Mouse (Mus musculus) limb, embryonic 14.5 days (tissue): ENCODE measurements around the gene Rpap2. TPM values are rescaled to one million over a fixed set of nuclear protein-coding genes. Genes with fewer than 3 reads are reported as not detected.

Source experiments
- ATAC-seq: fragments of 200-750 bp; cut with Nextera tagmentation; 2 replicates; pipeline ENCODE4 v1.8.0; 2017; ENCODE audit warnings: low read depth, moderate number of reproducible peaks, moderate TSS enrichment; ENCODE audit not compliant: low FRiP score
- DNase-seq: peaks from one replicate; pipeline ENCODE4 v3.0.0-alpha.2; 2015; ENCODE audit warnings: low spot score
- H3K27ac ChIP-seq: fragments of 300-500 bp; sonication (generic); replicated peaks from 2 replicates; pipeline ENCODE4 v1.5.1; 2014; ENCODE audit warnings: low read depth, mild to moderate bottlenecking, low read length, moderate library complexity, mixed read lengths
- H3K27me3 ChIP-seq: fragments of 300-500 bp; sonication (generic); 2 replicates; pipeline ENCODE4 v1.6.1; 2014; ENCODE audit warnings: low read length, mixed read lengths; ENCODE audit not compliant: control insufficient read depth, insufficient read depth
- H3K36me3 ChIP-seq: fragments of 300-500 bp; sonication (generic); 2 replicates; pipeline ENCODE4 v1.6.1; 2014; ENCODE audit warnings: mild to moderate bottlenecking, low read length, moderate library complexity, mixed read lengths; ENCODE audit not compliant: control insufficient read depth, insufficient read depth
- H3K4me1 ChIP-seq: fragments of 300-500 bp; sonication (generic); 2 replicates; pipeline ENCODE4 v1.6.1; 2014; ENCODE audit warnings: antibody characterized with exemption, low read length, mixed read lengths; ENCODE audit not compliant: control insufficient read depth, insufficient read depth
- H3K4me2 ChIP-seq: fragments of 300-500 bp; sonication (generic); replicated peaks from 2 replicates; pipeline ENCODE4 v1.6.1; 2014; ENCODE audit warnings: low read depth, mild to moderate bottlenecking, low read length, moderate library complexity; ENCODE audit not compliant: severe bottlenecking
- H3K4me3 ChIP-seq: fragments of 300-500 bp; sonication (generic); replicated peaks from 2 replicates; pipeline ENCODE4 v1.5.1; 2014; ENCODE audit warnings: low read length
- H3K9ac ChIP-seq: fragments of 300-500 bp; sonication (generic); 2 replicates; pipeline ENCODE4 v1.6.1; 2014; ENCODE audit warnings: mild to moderate bottlenecking, low read depth, low read length, moderate library complexity; ENCODE audit not compliant: severe bottlenecking
- H3K9me3 ChIP-seq: fragments of 300-500 bp; sonication (generic); 2 replicates; pipeline ENCODE4 v1.6.1; 2016; ENCODE audit warnings: low read length; ENCODE audit not compliant: control insufficient read depth
- POLR2A ChIP-seq: fragments of 200-500 bp; IDR thresholded peaks from 2 replicates; pipeline ENCODE4 v1.8.0; 2012; ENCODE audit warnings: inconsistent platforms, mild to moderate bottlenecking, moderate library complexity, borderline replicate concordance; ENCODE audit not compliant: insufficient read depth, insufficient read length; ENCODE audit errors: extremely low read depth
- WGBS: fragments of 180-500 bp; shearing (Covaris S2); extraction: QIAGEN DNeasy Blood & Tissue Kit; methylation state at CpG from one replicate; pipeline ENCODE4 v1.1.7; 2014; 5-methylcytosine and 5-hydroxymethylcytosine counted together
- polyA plus RNA-seq, 2 experiments: library from polyadenylated mRNA; depleted of rRNA in 1 of 2; stranded (reverse) in 1 of 2; unstranded in 1 of 2; fragments of >200 nt; fragmentation: Nextera tagmentation in 1 of 2; extraction: Ambion mirVana in 1 of 2; gene quantifications; 2 replicates each; pipeline versions ENCODE4 v1.2.1 to v1.2.3; 2012 to 2014

Rpap2 gene
- polyA plus RNA-seq, 2 experiments, result 12.6 to 21.6 TPM

GRCm38 (mm10) chr5:107708124-107708797 is 111.1 kb downstream of the Rpap2 start:
- Histone ChIP-seq H3K36me3 (no peaks in the 10 kb centered on the region), H3K27me3 (no peaks in the 10 kb centered on the region; the same call in 1 of the 2 replicates), H3K9me3 (no peaks in the 10 kb centered on the region), H3K4me1 (no peaks in the 10 kb centered on the region), H3K9ac (no peak overlapping the region), H3K4me2 (no peak overlapping the region), H3K27ac (no peak overlapping the region), H3K4me3 (no peak overlapping the region)
- no peak for TF ChIP-seq POLR2A
- ATAC-seq (no peak), DNase-seq (no peak)
- WGBS, result 86% methylated on average over 8 of the region's 8 CpGs

Other genes with a start within 250 kb of the Rpap2 start
- gene Ephx4, start 194.6 kb upstream of the Rpap2 start, polyA plus RNA-seq (2012; rRNA removed), result 2.4 and 2.8 TPM in 2 replicates
- 1.8 and 2.4 TPM in 2 replicates for gene Ephx4, start 194.6 kb upstream of the Rpap2 start, polyA plus RNA-seq (2014; fragmentation: Nextera tagmentation; extraction: Ambion mirVana)
- not detected in 2 replicates for gene Lpcat2b, start 165.8 kb upstream of the Rpap2 start, polyA plus RNA-seq (2012; rRNA removed)
- not detected in 2 replicates for gene Lpcat2b, start 165.8 kb upstream of the Rpap2 start, polyA plus RNA-seq (2014; fragmentation: Nextera tagmentation; extraction: Ambion mirVana)
- gene Btbd8, start 159.4 kb upstream of the Rpap2 start, polyA plus RNA-seq (2012; rRNA removed), result 5.5 and 6.3 TPM in 2 replicates
- 4.8 and 6.3 TPM in 2 replicates for gene Btbd8, start 159.4 kb upstream of the Rpap2 start, polyA plus RNA-seq (2014; fragmentation: Nextera tagmentation; extraction: Ambion mirVana)
- 0.06 and 0.25 TPM in 2 replicates for gene Gm42669, start 89.8 kb upstream of the Rpap2 start, polyA plus RNA-seq (2012; rRNA removed)
- 0.64 and 0.78 TPM in 2 replicates for gene Gm42669, start 89.8 kb upstream of the Rpap2 start, polyA plus RNA-seq (2014; fragmentation: Nextera tagmentation; extraction: Ambion mirVana)
- 0.01 and 0.06 TPM in 2 replicates for gene 1700028K03Rik, start 62.7 kb upstream of the Rpap2 start, polyA plus RNA-seq (2012; rRNA removed)
- 0.14 and 0.17 TPM in 2 replicates for gene 1700028K03Rik, start 62.7 kb upstream of the Rpap2 start, polyA plus RNA-seq (2014; fragmentation: Nextera tagmentation; extraction: Ambion mirVana)
- 12.7 and 19.1 TPM in 2 replicates for gene Glmn, start 515 bp downstream of the Rpap2 start, polyA plus RNA-seq (2012; rRNA removed)
- 30.7 and 32.1 TPM in 2 replicates for gene Glmn, start 515 bp downstream of the Rpap2 start, polyA plus RNA-seq (2014; fragmentation: Nextera tagmentation; extraction: Ambion mirVana)
- gene Gfi1, start 128.7 kb downstream of the Rpap2 start, polyA plus RNA-seq (2012; rRNA removed), result 1.6 and 1.9 TPM in 2 replicates
- 0.40 and 0.55 TPM in 2 replicates for gene Gfi1, start 128.7 kb downstream of the Rpap2 start, polyA plus RNA-seq (2014; fragmentation: Nextera tagmentation; extraction: Ambion mirVana)
- not detected in 2 replicates for gene Ube2d2b, start 232.7 kb downstream of the Rpap2 start, polyA plus RNA-seq (2012; rRNA removed)
- 0.15 TPM in 1 of 2 replicates, not detected in the other for gene Ube2d2b, start 232.7 kb downstream of the Rpap2 start, polyA plus RNA-seq (2014; fragmentation: Nextera tagmentation; extraction: Ambion mirVana)